Mouse (Mus musculus) testis, adult 2 months (tissue): ENCODE measurements at regions not wholly inside any gene's neighbourhood (a gene's known extent, or its start where the extent isn't known, plus 50 kb on each side); places are given as distances from the start of the nearest gene placed in this dataset.

Experiments used
- CTCF ChIP-seq: fragments of 200-500 bp; IDR thresholded peaks from 2 replicates; pipeline ENCODE4 v1.5.1; 2012; ENCODE audit warnings: low read depth, mild to moderate bottlenecking, inconsistent platforms, low read length, moderate library complexity; ENCODE audit not compliant: control insufficient read depth, insufficient read depth, insufficient replicate concordance
- POLR2A ChIP-seq: fragments of 200-500 bp; IDR thresholded peaks from 2 replicates; pipeline ENCODE4 v1.6.1; 2012; ENCODE audit warnings: low read depth, mild to moderate bottlenecking, inconsistent platforms, low read length, moderate library complexity; ENCODE audit not compliant: control insufficient read depth

- TF ChIP-seq POLR2A = no peak
- TF ChIP-seq CTCF = no peak
Observed at GRCm38 (mm10) chr3:9347446-9347860, 262.4 kb downstream of the Zfp704 start.
